In genomic region chr9:20879097-20879792, GRCm38 (mm10) we compare ENCODE assay signal across 8 mouse cellular contexts. TPM values are rescaled to one million over a fixed set of nuclear protein-coding genes. Genes with fewer than 3 reads are reported as not detected.
DNase-seq lines count a peak whose midpoint lies in the region; ATAC-seq and TF ChIP-seq lines count a peak whose summit lies in the region.

Gene Angptl6 (minus strand): TSS chr9:20879727.

- no peak for DNase-seq in lung, embryonic 14.5 days
- no peak for DNase-seq in lung, postnatal 14 days
- DNase-seq in hindbrain, postnatal 0 days (ENCODE audit: low spot score) = no peak
- DNase-seq in left cerebral cortex, postnatal 10 days (ENCODE audit: extremely low spot score in 1 of 2, low spot score in 2 of 2) = no peak
- no peak for DNase-seq in ovary, postnatal 14 days (ENCODE audit: low spot score)

- H3K4me2 ChIP-seq in lung, embryonic 14.5 days = peak within 1 kb of the TSS; percentile 71
- peak within 1 kb of the TSS; percentile 69 for H3K4me2 ChIP-seq in embryonic facial prominence, embryonic 15.5 days (replicated peaks)
- peak within 1 kb of the TSS; percentile 73 for H3K4me2 ChIP-seq in hindbrain, postnatal 0 days (ENCODE audit: low read depth, low read length)
- H3K4me2 ChIP-seq in neural tube, embryonic 12.5 days (replicated peaks) = peak within 1 kb of the TSS; percentile 64

- TF ChIP-seq CTCF in lung, embryonic 14.5 days (IDR thresholded peaks at IDR 0.05; ENCODE audit: low read depth) = no peak
- no peak for TF ChIP-seq CTCF in hindbrain, postnatal 0 days (IDR thresholded peaks at IDR 0.05; ENCODE audit: low read depth)

- H3K9me3 ChIP-seq in lung, embryonic 14.5 days (ENCODE audit: low read depth, low read length) = no peaks in the 10 kb centered on the region
- no peaks in the 10 kb centered on the region for H3K9me3 ChIP-seq in embryonic facial prominence, embryonic 15.5 days (replicated peaks)
- no peaks in the 10 kb centered on the region for H3K9me3 ChIP-seq in hindbrain, postnatal 0 days (ENCODE audit: low read length)
- H3K9me3 ChIP-seq in neural tube, embryonic 12.5 days = no peaks in the 10 kb centered on the region

- intact Hi-C loops in left cerebral cortex, postnatal 10 days (cut with DNase I) = no loop called here

- H3K4me1 ChIP-seq in lung, embryonic 14.5 days (ENCODE audit: insufficient read depth) = no peaks in the 10 kb centered on the region
- H3K4me1 ChIP-seq in embryonic facial prominence, embryonic 15.5 days = 0 out of 2 replicates have a peak, but pooled peaks cover 4% of the 10 kb centered on the region
- no peaks in the 10 kb centered on the region for H3K4me1 ChIP-seq in hindbrain, postnatal 0 days (ENCODE audit: insufficient read depth, low read length)
- peaks cover 3% of the 10 kb centered on the region; the same call in 1 of the 2 replicates for H3K4me1 ChIP-seq in neural tube, embryonic 12.5 days

- no peaks in the 10 kb centered on the region for H3K27me3 ChIP-seq in lung, embryonic 14.5 days (ENCODE audit: insufficient read depth, low read length)
- no peaks in the 10 kb centered on the region for H3K27me3 ChIP-seq in embryonic facial prominence, embryonic 15.5 days
- H3K27me3 ChIP-seq in hindbrain, postnatal 0 days (ENCODE audit: insufficient read depth, low read length) = no peaks in the 10 kb centered on the region
- no peaks in the 10 kb centered on the region; the same call in 1 of the 2 replicates for H3K27me3 ChIP-seq in neural tube, embryonic 12.5 days (replicated peaks)

- H3K4me3 ChIP-seq in lung, embryonic 14.5 days (ENCODE audit: low read depth, low read length) = peak within 1 kb of the TSS; percentile 37
- H3K4me3 ChIP-seq in embryonic facial prominence, embryonic 15.5 days (replicated peaks) = peak within 1 kb of the TSS; percentile 48
- H3K4me3 ChIP-seq in hindbrain, postnatal 0 days (ENCODE audit: low read length) = peak within 1 kb of the TSS; percentile 41
- H3K4me3 ChIP-seq in neural tube, embryonic 12.5 days = peak within 1 kb of the TSS; percentile 34

- no peak for ATAC-seq in lung, embryonic 14.5 days (ENCODE audit: insufficient read depth)
- ATAC-seq in embryonic facial prominence, embryonic 15.5 days (ENCODE audit: insufficient number of reproducible peaks, low FRiP score, low TSS enrichment, low read depth) = no peak
- ATAC-seq in hindbrain, postnatal 0 days = no peak
- no peak for ATAC-seq in neural tube, embryonic 12.5 days (ENCODE audit: low FRiP score, low read depth)
- no peak for ATAC-seq in granulocyte monocyte progenitor cell, adult 5-6 weeks (replicated peaks; ENCODE audit: poor library complexity, severe bottlenecking)

- 78% methylated on average over 13 of the region's 13 CpGs for WGBS in lung, embryonic 14.5 days
- WGBS in embryonic facial prominence, embryonic 15.5 days = 91% methylated on average over 13 of the region's 13 CpGs
- WGBS in hindbrain, postnatal 0 days = 91% methylated on average over 13 of the region's 13 CpGs
- WGBS in neural tube, embryonic 12.5 days = 95% methylated on average over 13 of the region's 13 CpGs

- H3K36me3 ChIP-seq in lung, embryonic 14.5 days (ENCODE audit: insufficient read depth) = no peaks in the 10 kb centered on the region
- H3K36me3 ChIP-seq in embryonic facial prominence, embryonic 15.5 days = no peaks in the 10 kb centered on the region
- 0 out of 2 replicates have a peak, but pooled peaks cover 2% of the 10 kb centered on the region for H3K36me3 ChIP-seq in hindbrain, postnatal 0 days (ENCODE audit: insufficient read depth, low read length)
- no peaks in the 10 kb centered on the region for H3K36me3 ChIP-seq in neural tube, embryonic 12.5 days

- H3K27ac ChIP-seq in lung, embryonic 14.5 days (ENCODE audit: low read depth) = peak within 1 kb of the TSS; percentile 92
- peak within 1 kb of the TSS; percentile 94 for H3K27ac ChIP-seq in embryonic facial prominence, embryonic 15.5 days (replicated peaks)
- H3K27ac ChIP-seq in hindbrain, postnatal 0 days = peak within 1 kb of the TSS; percentile 93
- peak within 1 kb of the TSS; percentile 65 for H3K27ac ChIP-seq in neural tube, embryonic 12.5 days

- H3K9ac ChIP-seq in lung, embryonic 14.5 days = peak within 1 kb of the TSS; percentile 58
- H3K9ac ChIP-seq in embryonic facial prominence, embryonic 15.5 days = peak within 1 kb of the TSS; percentile 64
- peak within 1 kb of the TSS; percentile 58 for H3K9ac ChIP-seq in hindbrain, postnatal 0 days (replicated peaks; ENCODE audit: low read length)
- peak within 1 kb of the TSS; percentile 48 for H3K9ac ChIP-seq in neural tube, embryonic 12.5 days

RNA-seq across cellular contexts. Expression of gene Angptl6, which starts in this region (rescaled TPM):
- 1.9 and 2.9 TPM in 2 replicates for polyA plus RNA-seq in lung, embryonic 14.5 days (2014; fragmentation: Nextera tagmentation; extraction: Ambion mirVana)
- 5.0 and 5.4 TPM in 2 replicates for polyA plus RNA-seq in embryonic facial prominence, embryonic 15.5 days (2015; fragmentation: Nextera tagmentation; extraction: Ambion mirVana)
- 10.9 and 12.1 TPM in 2 replicates for total RNA-seq in hindbrain, postnatal 0 days (2014; rRNA removed)
- 10.9 and 11.1 TPM in 2 replicates for polyA plus RNA-seq in hindbrain, postnatal 0 days (2015; fragmentation: Nextera tagmentation; extraction: Ambion mirVana)
- polyA plus RNA-seq in neural tube, embryonic 12.5 days (2016; fragmentation: Nextera tagmentation; extraction: Ambion mirVana) = 5.8 and 6.7 TPM in 2 replicates
- total RNA-seq in granulocyte monocyte progenitor cell, adult 5-6 weeks (2014; fragmentation: Nextera tagmentation) = 1.5 and 2.5 TPM in 2 replicates
- 0.52 and 1.4 TPM in 2 replicates for total RNA-seq in granulocyte monocyte progenitor cell, adult 5-6 weeks (2017)
- 1 to 10 TPM; 8.8 to 9.7 TPM for total RNA-seq in left cerebral cortex, postnatal 10 days (2021)
